Mouse (Mus musculus) MEL (cell line): ENCODE measurements around the gene Tfe3.

Experiments
- CTCF ChIP-seq, 3 experiments: IDR thresholded peaks in 2 of 3; conservative IDR thresholded peaks in 1 of 3; 2 replicates each; pipeline ENCODE4 v1.5.1; 2011 to 2012; ENCODE audit warnings: low read length in 3 of 3, low read depth in 2 of 3, mild to moderate bottlenecking in 2 of 3, improper control_type of control experiment in 1 of 3, inconsistent platforms in 1 of 3, mixed read lengths in 1 of 3, moderate library complexity in 1 of 3; ENCODE audit not compliant: control insufficient read depth in 1 of 3, insufficient read depth in 1 of 3, poor library complexity in 1 of 3, severe bottlenecking in 1 of 3
- JUND ChIP-seq: IDR thresholded peaks from 2 replicates; pipeline ENCODE4 v1.6.1; 2011; ENCODE audit warnings: low read depth, mild to moderate bottlenecking, improper control_type of control experiment, low read length
- MEF2A ChIP-seq: IDR thresholded peaks from 2 replicates; pipeline ENCODE4 v1.6.1; 2014; ENCODE audit warnings: low read depth, mild to moderate bottlenecking, inconsistent platforms, low read length, improper control_type of control experiment; ENCODE audit not compliant: poor library complexity, insufficient replicate concordance, severe bottlenecking; ENCODE audit errors: extremely low read depth
- MXI1 ChIP-seq: IDR thresholded peaks from 2 replicates; pipeline ENCODE4 v1.6.1; 2011; ENCODE audit warnings: mild to moderate bottlenecking, low read depth, low read length, improper control_type of control experiment
- MYC ChIP-seq: IDR thresholded peaks from 2 replicates; pipeline ENCODE4 v1.6.1; 2011; ENCODE audit warnings: low read depth, mild to moderate bottlenecking, low read length, improper control_type of control experiment, moderate library complexity
- NRF1 ChIP-seq: IDR thresholded peaks from 2 replicates; pipeline ENCODE4 v1.6.1; 2014; ENCODE audit warnings: low read depth, mild to moderate bottlenecking, inconsistent platforms, low read length, improper control_type of control experiment, moderate library complexity; ENCODE audit not compliant: poor library complexity, insufficient read depth, severe bottlenecking
- POLR2A ChIP-seq, 2 experiments: IDR thresholded peaks; 2 replicates each; pipeline ENCODE4 v1.6.1; 2011 to 2012; ENCODE audit warnings: low read length in 2 of 2, mild to moderate bottlenecking in 2 of 2, control low read depth in 1 of 2, improper control_type of control experiment in 1 of 2, low read depth in 1 of 2, moderate library complexity in 1 of 2; ENCODE audit not compliant: control insufficient read depth in 1 of 2, insufficient read depth in 1 of 2, poor library complexity in 1 of 2
- POLR2AphosphoS5 ChIP-seq: IDR thresholded peaks from 2 replicates; pipeline ENCODE4 v1.6.1; 2012; ENCODE audit warnings: low read depth, borderline replicate concordance, mild to moderate bottlenecking, inconsistent platforms, low read length, moderate library complexity, mixed read lengths
- RAD21 ChIP-seq: IDR thresholded peaks from 2 replicates; pipeline ENCODE4 v1.6.1; 2011; ENCODE audit warnings: mild to moderate bottlenecking, low read depth, low read length, improper control_type of control experiment
- RCOR1 ChIP-seq: IDR thresholded peaks from 2 replicates; pipeline ENCODE4 v1.6.1; 2012; ENCODE audit warnings: low read depth, mild to moderate bottlenecking, inconsistent platforms, low read length, improper control_type of control experiment
- ZC3H11A ChIP-seq: IDR thresholded peaks from 2 replicates; pipeline ENCODE4 v1.6.1; 2012; ENCODE audit warnings: low read depth, mild to moderate bottlenecking, inconsistent platforms, low read length, improper control_type of control experiment

- TF ChIP-seq POLR2A (IDR thresholded peaks at IDR 0.05; ENCODE audit: control insufficient read depth in 1 of 2, insufficient read depth in 1 of 2, low read depth in 1 of 2, low read length in 2 of 2, poor library complexity in 1 of 2) (no peak), CTCF (IDR thresholded peaks at IDR 0.05 in 2 of 3, conservative IDR thresholded peaks at IDR 0.05 in 1 of 3; ENCODE audit: control insufficient read depth in 1 of 3, insufficient read depth in 1 of 3, low read depth in 2 of 3, low read length in 3 of 3, poor library complexity in 1 of 3, severe bottlenecking in 1 of 3) (no peak), POLR2AphosphoS5 (no peak), RAD21 (no peak), NRF1 (no peak), RCOR1 (no peak), MYC (no peak), MXI1 (no peak), MEF2A (no peak), ZC3H11A (no peak), JUND (no peak)
Observed at GRCm38 (mm10) chrX:7745429-7745828, 16.9 kb upstream of the Tfe3 start.
